Mouse (Mus musculus): Measurements from ENCODE around the gene Tmem164. TPM values are rescaled to one million over a fixed set of nuclear protein-coding genes. Genes with fewer than 3 reads are reported as not detected.

The Tmem164 gene
- total and polyA plus RNA-seq, 3 experiments = 14.3 to 27.2 (median 16.3) TPM

DNA sequence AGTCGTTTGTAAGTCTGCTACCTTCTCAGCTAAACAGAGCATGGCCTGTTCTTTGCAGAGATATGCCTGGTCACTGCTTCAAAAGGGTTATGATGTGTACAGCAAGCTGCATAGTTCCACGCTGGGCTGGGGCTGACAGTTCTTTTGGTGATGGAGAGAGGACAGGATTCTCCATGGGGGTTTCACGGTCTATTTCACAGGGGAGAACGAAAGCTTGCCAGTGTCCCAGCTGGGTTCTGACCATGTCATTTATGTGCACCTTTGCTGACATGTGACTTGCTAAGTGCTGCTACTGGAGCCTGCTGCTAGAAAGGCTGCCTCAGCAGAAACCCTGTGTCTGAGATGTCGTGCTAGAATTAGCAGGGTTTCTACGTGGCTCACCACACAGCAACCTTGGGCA lies 74.3 kb downstream of the Tmem164 start:
- Histone ChIP-seq H3K27me3 (ENCODE audit: control insufficient read depth, insufficient read depth, low read length) (no peaks in the 10 kb centered on the region), H3K79me2 (replicated peaks; ENCODE audit: control insufficient read depth, insufficient read depth, low read length) (no peaks in the 10 kb centered on the region), H3K4me3 (no peak overlapping the region), H3K9ac (ENCODE audit: low read depth, low read length) (no peak overlapping the region), H3K27ac (no peak overlapping the region), H3K36me3 (ENCODE audit: control insufficient read depth, insufficient read depth, low read length) (no peaks in the 10 kb centered on the region), H3K4me1 (ENCODE audit: control insufficient read depth, insufficient read depth, low read length) (no peaks in the 10 kb centered on the region)
- TF ChIP-seq CTCF (IDR thresholded peaks at IDR 0.05) (no peak), EP300 (IDR thresholded peaks at IDR 0.05; ENCODE audit: insufficient read depth, low read depth, low read length) (no peak), POLR2A (IDR thresholded peaks at IDR 0.05; ENCODE audit: insufficient read depth, low read depth, low read length) (no peak)
- intact Hi-C loops (cut with DNase I) = no loop called here
- WGBS = 72% methylated on average over 6 of the region's 6 CpGs
- no peak for DNase-seq

DNA sequence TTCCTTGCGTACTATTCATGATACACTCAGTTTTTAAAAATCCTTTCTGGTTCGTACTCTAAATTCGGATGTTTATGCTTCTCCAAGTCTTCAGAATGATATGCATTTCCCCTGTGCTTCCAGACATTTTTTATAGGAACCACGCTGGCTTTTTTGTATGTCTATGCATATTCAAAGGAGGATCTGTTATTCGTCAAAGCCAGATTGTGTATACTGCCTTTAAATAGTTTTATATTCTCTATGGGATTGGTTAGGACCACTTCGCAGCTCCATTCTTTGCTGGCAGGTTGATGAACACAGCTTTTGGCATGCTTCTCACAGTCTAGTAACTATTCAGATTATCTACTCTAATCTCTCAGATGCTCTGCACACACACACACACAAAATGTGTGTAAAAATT lies 79.2 kb downstream of the Tmem164 start:
- no peaks in the 10 kb centered on the region; the same call in 1 of the 2 replicates for H3K36me3 ChIP-seq (ENCODE audit: control insufficient read depth, insufficient read depth, low read length)
- H3K79me2 ChIP-seq (replicated peaks; ENCODE audit: control insufficient read depth, insufficient read depth, low read length) = no peaks in the 10 kb centered on the region
- no peak overlapping the region for H3K9ac ChIP-seq (ENCODE audit: low read depth, low read length)
- H3K27ac ChIP-seq = no peak overlapping the region
- no peak overlapping the region for H3K4me3 ChIP-seq
- no peak for DNase-seq
- intact Hi-C loops (cut with DNase I) = no loop called here
- TF ChIP-seq EP300 (IDR thresholded peaks at IDR 0.05; ENCODE audit: insufficient read depth, low read depth, low read length) = no peak
- no peak for TF ChIP-seq POLR2A (IDR thresholded peaks at IDR 0.05; ENCODE audit: insufficient read depth, low read depth, low read length)
- no peak for TF ChIP-seq CTCF (IDR thresholded peaks at IDR 0.05)
- no peaks in the 10 kb centered on the region for H3K27me3 ChIP-seq (ENCODE audit: control insufficient read depth, insufficient read depth, low read length)
- WGBS = 75% methylated on average over 6 of the region's 6 CpGs
- H3K4me1 ChIP-seq (ENCODE audit: control insufficient read depth, insufficient read depth, low read length) = no peaks in the 10 kb centered on the region

- 66% methylated on average over 7 of the region's 7 CpGs for WGBS
- Histone ChIP-seq H3K79me2 (replicated peaks; ENCODE audit: control insufficient read depth, insufficient read depth, low read length) (no peaks in the 10 kb centered on the region), H3K4me3 (no peak overlapping the region), H3K9ac (ENCODE audit: low read depth, low read length) (no peak overlapping the region), H3K4me1 (ENCODE audit: control insufficient read depth, insufficient read depth, low read length) (no peaks in the 10 kb centered on the region), H3K27me3 (ENCODE audit: control insufficient read depth, insufficient read depth, low read length) (no peaks in the 10 kb centered on the region), H3K27ac (no peak overlapping the region), H3K36me3 (ENCODE audit: control insufficient read depth, insufficient read depth, low read length) (no peaks in the 10 kb centered on the region; the same call in 1 of the 2 replicates)
- intact Hi-C loops (cut with DNase I) = no loop called here
- no peak for TF ChIP-seq EP300 (IDR thresholded peaks at IDR 0.05; ENCODE audit: insufficient read depth, low read depth, low read length)
- no peak for TF ChIP-seq POLR2A (IDR thresholded peaks at IDR 0.05; ENCODE audit: insufficient read depth, low read depth, low read length)
- TF ChIP-seq CTCF (IDR thresholded peaks at IDR 0.05) = no peak
- no peak for DNase-seq
These were observed 82.1 kb downstream of the Tmem164 start for GRCm38 (mm10) chrX:142763337-142763736.

DNA sequence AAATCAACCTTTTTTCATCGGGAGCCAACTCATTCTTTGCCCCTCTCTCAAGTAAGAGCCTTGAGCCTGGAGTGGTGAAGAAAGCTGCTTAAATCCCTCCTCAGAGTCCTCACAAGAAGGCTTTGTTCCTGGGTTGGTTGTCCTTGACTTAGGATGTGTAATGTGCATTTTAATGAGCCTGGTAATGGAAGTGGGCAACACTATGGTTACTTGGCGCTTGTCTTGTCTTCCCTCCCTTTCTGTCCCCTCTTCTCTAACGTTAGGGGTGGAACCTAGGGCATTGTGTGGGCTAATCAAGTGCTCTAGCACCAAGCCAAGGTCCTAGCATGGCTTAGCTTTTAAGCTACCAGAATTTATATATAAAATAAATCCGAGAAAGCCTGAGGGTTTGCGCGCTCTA lies 88.5 kb downstream of the Tmem164 start:
- no peak overlapping the region for H3K27ac ChIP-seq
- H3K27me3 ChIP-seq (ENCODE audit: control insufficient read depth, insufficient read depth, low read length) = no peaks in the 10 kb centered on the region
- DNase-seq = no peak
- no peak overlapping the region for H3K9ac ChIP-seq (ENCODE audit: low read depth, low read length)
- H3K4me3 ChIP-seq = no peak overlapping the region
- 79% methylated on average over 6 of the region's 6 CpGs for WGBS
- no peaks in the 10 kb centered on the region for H3K36me3 ChIP-seq (ENCODE audit: control insufficient read depth, insufficient read depth, low read length)
- no peaks in the 10 kb centered on the region for H3K79me2 ChIP-seq (replicated peaks; ENCODE audit: control insufficient read depth, insufficient read depth, low read length)
- no peaks in the 10 kb centered on the region for H3K4me1 ChIP-seq (ENCODE audit: control insufficient read depth, insufficient read depth, low read length)
- no peak for TF ChIP-seq CTCF (IDR thresholded peaks at IDR 0.05)
- no peak for TF ChIP-seq POLR2A (IDR thresholded peaks at IDR 0.05; ENCODE audit: insufficient read depth, low read depth, low read length)
- no peak for TF ChIP-seq EP300 (IDR thresholded peaks at IDR 0.05; ENCODE audit: insufficient read depth, low read depth, low read length)
- intact Hi-C loops (cut with DNase I) = no loop called here

GRCm38 (mm10) chrX:142773658-142774057 lies 92.5 kb downstream of the Tmem164 start:
- Histone ChIP-seq H3K9ac (ENCODE audit: low read depth, low read length) (no peak overlapping the region), H3K4me3 (no peak overlapping the region), H3K27me3 (ENCODE audit: control insufficient read depth, insufficient read depth, low read length) (no peaks in the 10 kb centered on the region), H3K4me1 (ENCODE audit: control insufficient read depth, insufficient read depth, low read length) (peaks cover 2% of the 10 kb centered on the region), H3K79me2 (replicated peaks; ENCODE audit: control insufficient read depth, insufficient read depth, low read length) (no peaks in the 10 kb centered on the region), H3K36me3 (ENCODE audit: control insufficient read depth, insufficient read depth, low read length) (no peaks in the 10 kb centered on the region), H3K27ac (no peak overlapping the region)
- no peak for DNase-seq
- no peak for TF ChIP-seq EP300 (IDR thresholded peaks at IDR 0.05; ENCODE audit: insufficient read depth, low read depth, low read length)
- TF ChIP-seq POLR2A (IDR thresholded peaks at IDR 0.05; ENCODE audit: insufficient read depth, low read depth, low read length) = no peak
- no peak for TF ChIP-seq CTCF (IDR thresholded peaks at IDR 0.05)
- intact Hi-C loops (cut with DNase I) = no loop called here
- WGBS = 60% methylated on average over 4 of the region's 4 CpGs

DNA sequence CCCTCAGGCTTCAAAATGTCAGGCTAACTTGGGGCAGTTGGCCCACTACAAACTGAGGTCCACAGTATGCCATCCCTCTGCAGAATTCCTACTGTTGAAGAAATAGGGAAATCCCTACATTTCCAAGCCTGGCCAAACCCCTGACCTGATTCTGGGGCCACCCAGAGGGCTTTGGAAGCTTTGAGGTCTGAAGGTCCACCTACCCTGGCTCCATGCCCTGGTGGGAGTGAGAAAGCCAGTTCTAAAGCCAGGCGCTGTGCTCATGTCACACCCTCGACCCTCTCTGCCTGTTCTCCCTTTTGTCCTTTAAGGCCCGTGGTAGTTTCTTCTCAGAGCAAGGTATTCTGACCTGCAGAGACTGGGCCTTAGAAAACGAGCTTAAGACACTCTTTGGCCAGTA lies 94.9 kb downstream of the Tmem164 start:
- Histone ChIP-seq H3K4me3 (no peak overlapping the region), H3K27ac (no peak overlapping the region), H3K9ac (ENCODE audit: low read depth, low read length) (no peak overlapping the region), H3K4me1 (ENCODE audit: control insufficient read depth, insufficient read depth, low read length) (peaks cover 3% of the 10 kb centered on the region), H3K27me3 (ENCODE audit: control insufficient read depth, insufficient read depth, low read length) (no peaks in the 10 kb centered on the region), H3K79me2 (replicated peaks; ENCODE audit: control insufficient read depth, insufficient read depth, low read length) (no peaks in the 10 kb centered on the region), H3K36me3 (ENCODE audit: control insufficient read depth, insufficient read depth, low read length) (no peaks in the 10 kb centered on the region)
- DNase-seq = peak in 1 of 2 experiments; percentile 30
- 43% methylated on average over 4 of the region's 4 CpGs for WGBS
- intact Hi-C loops (cut with DNase I) = no loop called here
- TF ChIP-seq CTCF (IDR thresholded peaks at IDR 0.05) (no peak), EP300 (IDR thresholded peaks at IDR 0.05; ENCODE audit: insufficient read depth, low read depth, low read length) (no peak), POLR2A (IDR thresholded peaks at IDR 0.05; ENCODE audit: insufficient read depth, low read depth, low read length) (no peak)
